Mouse (Mus musculus) spleen, postnatal 0 days (tissue): Measurements from ENCODE around the gene Sccpdh. TPM values are rescaled to one million over a fixed set of nuclear protein-coding genes. Genes with fewer than 3 reads are reported as not detected.

Experiments used
- polyA plus RNA-seq: library from polyadenylated mRNA; unstranded; fragments of >200 nt; fragmentation: Nextera tagmentation; extraction: Ambion mirVana; gene quantifications from 2 replicates; pipeline ENCODE4 v1.2.1, GENCODE M21; 2015

Gene Sccpdh
- polyA plus RNA-seq = 14.0 and 19.5 TPM in 2 replicates

GRCm38 (mm10) chr1:179668013-179668805 is at the start of gene Sccpdh:
Gene Sccpdh, plus strand, starts transcription at chr1:179668210.

Other genes with a start within 250 kb of the Sccpdh start
- gene Smyd3, start 150.2 kb upstream of the Sccpdh start, polyA plus RNA-seq = 10.1 and 11.7 TPM in 2 replicates
- 18.7 and 19.9 TPM in 2 replicates for gene Tfb2m, start 121.9 kb upstream of the Sccpdh start, polyA plus RNA-seq
- gene Cnst, start 121.8 kb upstream of the Sccpdh start, polyA plus RNA-seq = 9.7 and 10.5 TPM in 2 replicates
- gene Kif28, start 77.1 kb downstream of the Sccpdh start, polyA plus RNA-seq = not detected in 2 replicates
- gene Gm10518, start 135.2 kb downstream of the Sccpdh start, polyA plus RNA-seq = 0.14 and 0.16 TPM in 2 replicates
- 25.1 and 27.5 TPM in 2 replicates for gene Ahctf1, start 135.5 kb downstream of the Sccpdh start, polyA plus RNA-seq